Mouse (Mus musculus): ENCODE data around the gene Apol7b.
"Not testable (repeated sequence)": the region's sequence is repeated elsewhere in the genome, so short reads cannot be mapped to it uniquely, and the experiment has no call there.

DNA sequence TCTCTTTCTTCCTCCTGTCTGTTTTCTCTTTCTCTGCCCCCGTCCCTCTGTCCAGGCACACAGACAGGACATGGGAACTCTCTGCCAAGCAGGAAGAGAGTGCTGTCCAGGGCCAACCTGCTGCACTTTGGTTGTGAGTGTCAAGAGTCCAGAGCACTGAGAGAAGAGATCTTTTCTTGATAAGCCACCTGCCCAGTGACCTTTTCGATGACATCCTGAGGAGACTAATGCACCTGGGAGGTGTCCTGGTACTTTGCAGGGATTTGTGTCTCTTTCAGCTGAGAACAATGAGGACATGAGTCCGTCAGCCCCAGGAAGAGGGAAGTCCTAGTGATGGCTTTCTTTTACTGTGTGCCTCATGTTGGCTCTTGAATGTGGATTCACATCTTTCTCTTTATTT lies 53.5 kb downstream of the Apol7b start:
- not testable (repeated sequence) for TF ChIP-seq GATA1, TAL1 (IDR thresholded peaks at IDR 0.05; ENCODE audit: low read length)
